Mouse (Mus musculus): Measurements from ENCODE around the gene Fam83e.

- TF ChIP-seq EP300 (optimal IDR thresholded peaks at IDR 0.05) (no peak), CTCF (IDR thresholded peaks at IDR 0.05; ENCODE audit: low read depth) (no peak)
These were observed 7.0 kb upstream of the Fam83e start for GRCm38 (mm10) chr7:45713881-45714520.

Measured in stomach, postnatal 0 days (tissue).